Mouse (Mus musculus) olfactory bulb, adult 2 months (tissue): ENCODE results near the gene Taf10.

Experiments
- CTCF ChIP-seq: fragments of 200-500 bp; IDR thresholded peaks from 2 replicates; pipeline ENCODE4 v1.5.1; 2012; ENCODE audit warnings: low read depth, mild to moderate bottlenecking, low read length, moderate library complexity; ENCODE audit not compliant: insufficient read depth
- POLR2A ChIP-seq: fragments of 200-500 bp; IDR thresholded peaks from 2 replicates; pipeline ENCODE4 v1.6.1; 2012; ENCODE audit warnings: mild to moderate bottlenecking, low read depth, low read length, moderate library complexity; ENCODE audit not compliant: insufficient read depth

DNA sequence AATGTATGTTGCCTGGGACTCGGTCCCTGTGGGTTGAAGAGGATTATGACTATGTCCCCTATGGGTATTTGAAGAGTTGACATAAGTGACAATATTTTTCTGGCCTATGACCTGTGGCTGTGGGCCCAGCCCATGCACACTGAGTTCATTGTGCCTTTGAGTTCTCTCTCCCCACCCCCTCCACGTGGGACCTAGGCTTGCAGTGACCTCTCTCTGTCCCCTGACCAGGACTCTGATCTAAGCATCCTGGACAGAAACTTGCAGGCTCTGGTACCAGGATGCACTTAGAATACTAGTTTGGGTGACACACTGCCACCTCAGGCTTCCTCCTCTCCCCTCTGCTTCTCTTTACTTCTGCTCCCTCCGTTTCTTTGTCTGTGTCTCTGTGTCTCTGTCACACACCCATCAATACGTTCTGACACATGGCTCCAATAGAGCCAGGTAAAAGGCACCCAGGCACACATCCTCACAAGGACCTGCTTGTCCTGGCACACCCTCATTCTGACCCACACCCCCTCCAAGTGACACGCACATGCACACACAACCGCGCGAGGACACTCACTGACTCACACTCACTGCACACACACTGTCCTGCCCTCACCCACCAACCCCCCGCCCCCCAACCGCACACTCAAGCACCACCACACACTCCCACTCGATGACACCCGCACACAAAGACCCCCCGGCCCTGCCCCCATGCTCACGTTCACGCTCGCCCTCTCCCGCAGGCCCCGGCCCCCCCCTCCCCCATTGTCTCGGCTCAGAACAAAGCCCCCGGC lies 42.5 kb upstream of the Taf10 start:
- no peak for TF ChIP-seq CTCF
- no peak for TF ChIP-seq POLR2A
